ENCODE assay signal across 16 mouse cellular contexts in genomic region chr5:118812947-118813401, GRCm38 (mm10).
DNase-seq lines count a peak whose midpoint lies in the region; ATAC-seq lines count a peak whose summit lies in the region.
"Had no signal": no experiment of that assay in that cellular context is flagged by ENCODE, and none has a peak within 500 bp of the region (broad histone marks: within the 10 kb centered on the region; RNA-seq: fewer than 3 reads in every experiment).

No protein-coding gene starts in this region.

- no peak overlapping the region for H3K9ac ChIP-seq in hindbrain, embryonic 14.5 days
- H3K9ac ChIP-seq: liver, embryonic 15.5 days; neural tube, embryonic 12.5 days had no signal

- no peaks in the 10 kb centered on the region for H3K9me3 ChIP-seq in hindbrain, embryonic 14.5 days (ENCODE audit: control insufficient read depth, low read length)
- H3K9me3 ChIP-seq: liver, embryonic 15.5 days; neural tube, embryonic 12.5 days had no signal

- WGBS in hindbrain, embryonic 14.5 days = 71% methylated on average over 7 of the region's 7 CpGs

- no peak overlapping the region for H3K4me3 ChIP-seq in hindbrain, embryonic 14.5 days (replicated peaks; ENCODE audit: low read length)
- H3K4me3 ChIP-seq: liver, embryonic 15.5 days; neural tube, embryonic 12.5 days had no signal

- H3K4me2 ChIP-seq in hindbrain, embryonic 14.5 days (replicated peaks) = no peak overlapping the region
- H3K4me2 ChIP-seq: liver, embryonic 15.5 days; neural tube, embryonic 12.5 days had no signal

- no peak for ATAC-seq in frontal cortex, adult (ENCODE audit: low TSS enrichment)
- no peak for ATAC-seq in hindbrain, embryonic 14.5 days (ENCODE audit: low FRiP score)
- ATAC-seq: hindbrain, embryonic 16.5 days had no signal

- H3K4me1 ChIP-seq in hindbrain, embryonic 14.5 days (replicated peaks; ENCODE audit: control insufficient read depth, insufficient read depth, low read length) = no peaks in the 10 kb centered on the region
- H3K4me1 ChIP-seq: liver, embryonic 15.5 days; neural tube, embryonic 12.5 days had no signal

- peak; percentile 73 for DNase-seq in ovary, adult 18-20 months (ENCODE audit: low spot score)
- no peak for DNase-seq in ovary, postnatal 10 days (ENCODE audit: low spot score)
- DNase-seq in gastrocnemius, postnatal 10 days = peak; percentile 30
- DNase-seq in heart, postnatal 36 days = peak; percentile 11 to 33
- DNase-seq in hindbrain, embryonic 14.5 days (ENCODE audit: low spot score) = no peak
- DNase-seq in layer of hippocampus, adult 11-12 months (ENCODE audit: low spot score) = no peak
- DNase-seq: cerebellum, adult 18-20 months; kidney, adult 8-10 months; lung, postnatal 4 days; midbrain, embryonic 14.5 days; thymus, postnatal 36 days had no signal

- intact Hi-C loops in heart, postnatal 36 days (cut with DNase I) = no loop called here

- no peak overlapping the region for H3K27ac ChIP-seq in hindbrain, embryonic 14.5 days
- H3K27ac ChIP-seq: liver, embryonic 15.5 days; neural tube, embryonic 12.5 days had no signal

- H3K27me3 ChIP-seq in hindbrain, embryonic 14.5 days (ENCODE audit: control insufficient read depth, insufficient read depth, low read length) = no peaks in the 10 kb centered on the region
- H3K27me3 ChIP-seq: CH12.LX; liver, embryonic 15.5 days; neural tube, embryonic 12.5 days had no signal

- H3K36me3 ChIP-seq in hindbrain, embryonic 14.5 days (replicated peaks; ENCODE audit: control insufficient read depth, insufficient read depth) = no peaks in the 10 kb centered on the region
- H3K36me3 ChIP-seq: liver, embryonic 15.5 days; neural tube, embryonic 12.5 days had no signal

Comparison
In these comparisons a context has a peak if more than half of its experiments do, and no peak if none do; other contexts are left out.
1. DNase-seq: peak in ovary, adult 18-20 months (single experiment), gastrocnemius, postnatal 10 days (single experiment) and heart, postnatal 36 days (2 of 2); none in ovary, postnatal 10 days (single experiment), hindbrain, embryonic 14.5 days (single experiment) and layer of hippocampus, adult 11-12 months (single experiment).